Mouse (Mus musculus) testis, adult 2 months (tissue): ENCODE measurements around the gene Zbtb42.

Source experiments
- CTCF ChIP-seq: fragments of 200-500 bp; IDR thresholded peaks from 2 replicates; pipeline ENCODE4 v1.5.1; 2012; ENCODE audit warnings: low read depth, mild to moderate bottlenecking, inconsistent platforms, low read length, moderate library complexity; ENCODE audit not compliant: control insufficient read depth, insufficient read depth, insufficient replicate concordance
- POLR2A ChIP-seq: fragments of 200-500 bp; IDR thresholded peaks from 2 replicates; pipeline ENCODE4 v1.6.1; 2012; ENCODE audit warnings: low read depth, mild to moderate bottlenecking, inconsistent platforms, low read length, moderate library complexity; ENCODE audit not compliant: control insufficient read depth

- no peak for TF ChIP-seq POLR2A
- no peak for TF ChIP-seq CTCF
Observed at GRCm38 (mm10) chr12:112722240-112723027, 43.8 kb downstream of the Zbtb42 start.
